Comparison of ENCODE assay signal across 10 mouse cellular contexts in the genomic region with DNA sequence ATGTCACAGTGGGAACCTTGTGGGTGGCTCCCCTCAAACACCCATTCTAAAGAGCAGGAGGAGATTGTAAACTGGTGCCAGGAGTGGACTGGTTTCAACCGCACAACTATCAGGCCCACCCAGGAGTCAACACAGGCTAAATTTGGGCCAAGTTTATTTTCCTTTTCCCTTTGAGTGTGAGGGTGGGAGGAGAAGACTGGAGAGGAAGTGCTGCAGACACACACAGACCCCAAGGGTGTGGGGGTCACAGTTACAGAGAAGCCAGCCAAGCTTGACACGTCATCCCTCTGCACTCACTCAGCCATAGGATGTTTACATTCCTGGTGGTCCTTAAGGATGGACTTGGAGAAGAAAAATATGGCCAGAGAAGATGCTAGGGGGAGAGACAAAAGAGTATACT.
A peak's percentile ranks its signal among the peaks of the same experiment; 100 is the strongest.
DNase-seq lines count a peak whose midpoint lies in the region; ATAC-seq lines count a peak whose summit lies in the region.
"Had no signal": no experiment of that assay in that cellular context is flagged by ENCODE, and none has a peak within 500 bp of the region (broad histone marks: within the 10 kb centered on the region; RNA-seq: fewer than 3 reads in every experiment).

No protein-coding gene starts in this region.

- H3K9me3 ChIP-seq in embryonic facial prominence, embryonic 13.5 days = no peaks in the 10 kb centered on the region
- H3K9me3 ChIP-seq in forebrain, embryonic 11.5 days (ENCODE audit: control insufficient read depth, low read length) = no peaks in the 10 kb centered on the region

- H3K4me2 ChIP-seq in embryonic facial prominence, embryonic 13.5 days = no peak overlapping the region
- H3K4me2 ChIP-seq in forebrain, embryonic 11.5 days (ENCODE audit: low read depth, low read length, severe bottlenecking) = no peak overlapping the region

- peaks cover 28% of the 10 kb centered on the region for H3K4me1 ChIP-seq in embryonic facial prominence, embryonic 13.5 days
- H3K4me1 ChIP-seq in forebrain, embryonic 11.5 days (replicated peaks; ENCODE audit: control insufficient read depth, insufficient read depth, low read length) = no peaks in the 10 kb centered on the region

- H3K9ac ChIP-seq in embryonic facial prominence, embryonic 13.5 days = no peak overlapping the region
- no peak overlapping the region for H3K9ac ChIP-seq in forebrain, embryonic 11.5 days (ENCODE audit: low read length)

- WGBS in embryonic facial prominence, embryonic 13.5 days = 33% methylated on average over 2 of the region's 2 CpGs
- WGBS in forebrain, embryonic 11.5 days = 73% methylated on average over 2 of the region's 2 CpGs

- H3K27me3 ChIP-seq in embryonic facial prominence, embryonic 13.5 days = no peaks in the 10 kb centered on the region
- H3K27me3 ChIP-seq in forebrain, embryonic 11.5 days (ENCODE audit: control insufficient read depth, insufficient read depth, low read length) = no peaks in the 10 kb centered on the region

- peak overlapping the region; percentile 64 for H3K27ac ChIP-seq in embryonic facial prominence, embryonic 13.5 days
- H3K27ac ChIP-seq in forebrain, embryonic 11.5 days (ENCODE audit: low read depth, low read length) = no peak overlapping the region

- no peaks in the 10 kb centered on the region for H3K36me3 ChIP-seq in embryonic facial prominence, embryonic 13.5 days
- no peaks in the 10 kb centered on the region for H3K36me3 ChIP-seq in forebrain, embryonic 11.5 days (ENCODE audit: control insufficient read depth, insufficient read depth, low read length)

- H3K4me3 ChIP-seq in embryonic facial prominence, embryonic 13.5 days = no peak overlapping the region
- H3K4me3 ChIP-seq in forebrain, embryonic 11.5 days (ENCODE audit: low read depth, low read length) = no peak overlapping the region

- peak; percentile 8 for DNase-seq in kidney, adult 11 months
- no peak for DNase-seq in kidney, adult 18-20 months
- DNase-seq in kidney, postnatal 10 days = peak; percentile 70
- peak; percentile 67 for DNase-seq in mesoderm, embryonic 11.5 days (ENCODE audit: low read depth, low spot score)
- DNase-seq in forebrain, embryonic 11.5 days (ENCODE audit: low spot score) = no peak
- no peak for DNase-seq in testis, postnatal 10 days (ENCODE audit: low spot score)
- DNase-seq in natural killer cell, adult 2 months (ENCODE audit: low spot score in 2 of 2) = no peak
- DNase-seq: adrenal gland, postnatal 10 days; gastrocnemius, postnatal 36 days had no signal

- 0 out of 2 replicates have a peak, but pooled peaks have one; percentile 59 for ATAC-seq in embryonic facial prominence, embryonic 13.5 days (ENCODE audit: insufficient number of reproducible peaks, insufficient read depth, low FRiP score, low TSS enrichment, low read depth)
- no peak for ATAC-seq in forebrain, embryonic 11.5 days (replicated peaks; ENCODE audit: low FRiP score)

Comparison
In these comparisons a context has a peak if more than half of its experiments do, and no peak if none do; other contexts are left out.
1. DNase-seq: peak in kidney, adult 11 months (single experiment), kidney, postnatal 10 days (single experiment) and mesoderm, embryonic 11.5 days (single experiment); none in kidney, adult 18-20 months (single experiment), forebrain, embryonic 11.5 days (single experiment), testis, postnatal 10 days (single experiment) and natural killer cell, adult 2 months (0 of 2).